Mouse (Mus musculus) intestine, postnatal 0 days (tissue): Measurements from ENCODE around the gene Hspe1. TPM values are rescaled to one million over a fixed set of nuclear protein-coding genes. Genes with fewer than 3 reads are reported as not detected.

Experiments used
- ATAC-seq: fragments of 200-750 bp; cut with Nextera tagmentation; 2 replicates; pipeline ENCODE4 v1.8.0; 2017; ENCODE audit warnings: mild to moderate bottlenecking, moderate TSS enrichment, moderate library complexity
- H3K27ac ChIP-seq: fragments of 300-500 bp; sonication (generic); 2 replicates; pipeline ENCODE4 v1.5.1; 2014; ENCODE audit warnings: mild to moderate bottlenecking, low read depth, low read length, moderate library complexity
- H3K27me3 ChIP-seq: fragments of 300-500 bp; sonication (generic); replicated peaks from 2 replicates; pipeline ENCODE4 v1.6.1; 2014; ENCODE audit warnings: low read length, mixed read lengths; ENCODE audit not compliant: control insufficient read depth, insufficient read depth
- H3K36me3 ChIP-seq: fragments of 300-500 bp; sonication (generic); 2 replicates; pipeline ENCODE4 v1.6.1; 2014; ENCODE audit warnings: mild to moderate bottlenecking, moderate library complexity; ENCODE audit not compliant: control insufficient read depth, insufficient read depth
- H3K4me1 ChIP-seq: fragments of 300-500 bp; sonication (generic); replicated peaks from 2 replicates; pipeline ENCODE4 v1.6.1; 2014; ENCODE audit warnings: antibody characterized with exemption, low read length, mixed read lengths; ENCODE audit not compliant: control insufficient read depth, insufficient read depth
- H3K4me2 ChIP-seq: fragments of 300-500 bp; sonication (generic); replicated peaks from 2 replicates; pipeline ENCODE4 v1.6.1; 2014; ENCODE audit warnings: low read depth, mild to moderate bottlenecking, moderate library complexity
- H3K4me3 ChIP-seq: fragments of 300-500 bp; sonication (generic); 2 replicates; pipeline ENCODE4 v1.5.1; 2014; ENCODE audit warnings: low read depth, low read length
- H3K9ac ChIP-seq: fragments of 300-500 bp; sonication (generic); 2 replicates; pipeline ENCODE4 v1.6.1; 2014; ENCODE audit warnings: mild to moderate bottlenecking, low read depth, low read length
- H3K9me3 ChIP-seq: fragments of 300-500 bp; sonication (generic); 2 replicates; pipeline ENCODE4 v1.6.1; 2016; ENCODE audit warnings: mixed run types; ENCODE audit not compliant: control insufficient read depth
- CTCF ChIP-seq: sonication (generic); IDR thresholded peaks from 2 replicates; pipeline ENCODE4 v1.5.1; 2016; ENCODE audit warnings: low read depth, mild to moderate bottlenecking, control low read depth, antibody characterized with exemption, moderate library complexity
- WGBS: fragments of 180-500 bp; shearing (Covaris S2); extraction: QIAGEN DNeasy Blood & Tissue Kit; methylation state at CpG from one replicate; pipeline ENCODE4 v1.1.7; 2014; 5-methylcytosine and 5-hydroxymethylcytosine counted together
- polyA plus RNA-seq: library from polyadenylated mRNA; unstranded; fragments of >200 nt; fragmentation: Nextera tagmentation; extraction: Ambion mirVana; gene quantifications from 2 replicates; pipeline ENCODE4 v1.2.1, GENCODE M21; 2015

The Hspe1 gene
- polyA plus RNA-seq, 1 experiment from 2014 or later: 395 TPM

DNA sequence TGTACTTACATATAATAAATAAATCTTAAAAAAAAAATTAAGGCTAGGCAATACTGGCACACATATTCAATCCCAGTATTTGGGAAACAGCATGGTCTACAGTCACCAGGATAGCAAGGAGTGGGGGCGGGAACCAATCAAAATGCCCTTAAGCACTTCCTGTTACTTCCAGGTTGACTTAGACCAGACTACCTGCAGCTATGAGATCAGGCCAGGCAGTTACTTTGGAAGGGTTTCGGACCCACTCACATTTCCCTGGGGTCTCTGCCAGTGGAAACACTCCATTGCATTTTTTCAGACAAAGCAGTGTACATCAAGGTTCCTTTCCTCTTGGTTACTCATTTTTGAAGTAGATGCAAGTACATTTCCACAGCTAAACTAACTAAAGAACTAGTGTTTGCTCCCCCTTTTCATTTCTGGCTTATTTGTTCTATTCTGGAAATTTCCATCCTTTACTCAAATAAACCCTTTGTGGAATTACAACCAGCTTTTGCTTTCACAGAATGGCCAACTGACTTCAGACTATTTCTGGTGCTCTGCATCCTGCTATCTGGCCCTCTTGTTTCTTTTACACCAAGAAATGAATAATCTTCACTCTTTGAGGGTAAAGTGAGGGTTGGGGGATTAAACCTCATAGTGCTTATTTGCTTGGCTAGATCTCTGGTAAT, 10.9 kb upstream of the Hspe1 start:
- TF ChIP-seq CTCF: no peak
- ATAC-seq: no peak
- Histone ChIP-seq H3K4me2 (no peak overlapping the region), H3K9me3 (no peaks in the 10 kb centered on the region), H3K4me1 (no peaks in the 10 kb centered on the region), H3K27me3 (no peaks in the 10 kb centered on the region), H3K36me3 (peaks cover 30% of the 10 kb centered on the region), H3K9ac (no peak overlapping the region), H3K4me3 (no peak overlapping the region), H3K27ac (no peak overlapping the region)
- 84% methylated on average over 2 of the region's 2 CpGs for WGBS

GRCm38 (mm10) chr1:55079677-55080076, 8.3 kb upstream of the Hspe1 start:
- WGBS: 92% methylated on average over 4 of the region's 4 CpGs
- H3K9me3 ChIP-seq: no peaks in the 10 kb centered on the region
- TF ChIP-seq CTCF: no peak
- H3K4me2 ChIP-seq: no peak overlapping the region
- no peak overlapping the region for H3K9ac ChIP-seq
- H3K4me3 ChIP-seq: no peak overlapping the region
- peaks cover 48% of the 10 kb centered on the region for H3K36me3 ChIP-seq
- no peaks in the 10 kb centered on the region for H3K27me3 ChIP-seq
- H3K27ac ChIP-seq: no peak overlapping the region
- no peaks in the 10 kb centered on the region; the same call in none of the 2 replicates for H3K4me1 ChIP-seq
- ATAC-seq: no peak

- H3K27me3 ChIP-seq: no peaks in the 10 kb centered on the region
- TF ChIP-seq CTCF: peak; percentile 54
- peaks cover 56% of the 10 kb centered on the region for H3K36me3 ChIP-seq
- no peaks in the 10 kb centered on the region for H3K9me3 ChIP-seq
- H3K4me2 ChIP-seq: no peak overlapping the region
- no peak overlapping the region for H3K4me3 ChIP-seq
- 63% methylated on average over 1 of the region's 1 CpGs for WGBS
- no peak for ATAC-seq
- H3K9ac ChIP-seq: no peak overlapping the region
- no peak overlapping the region for H3K27ac ChIP-seq
- peaks cover 2% of the 10 kb centered on the region for H3K4me1 ChIP-seq
Observed at GRCm38 (mm10) chr1:55082106-55082505, 5.8 kb upstream of the Hspe1 start.

- Histone ChIP-seq H3K36me3 (peaks cover 40% of the 10 kb centered on the region), H3K4me3 (peak overlapping the region; percentile 92), H3K27ac (no peak overlapping the region), H3K9ac (0 out of 2 replicates have a peak overlapping the region, but pooled peaks have one; percentile 11), H3K4me2 (peak overlapping the region; percentile 69), H3K4me1 (peaks cover 5% of the 10 kb centered on the region), H3K27me3 (no peaks in the 10 kb centered on the region), H3K9me3 (no peaks in the 10 kb centered on the region)
- TF ChIP-seq CTCF: 0 out of 2 replicates have a peak, but pooled peaks have one; percentile 30
- 29% methylated on average over 7 of the region's 7 CpGs for WGBS
- no peak for ATAC-seq
Observed at GRCm38 (mm10) chr1:55085781-55086366, 2.1 kb upstream of the Hspe1 start.

DNA sequence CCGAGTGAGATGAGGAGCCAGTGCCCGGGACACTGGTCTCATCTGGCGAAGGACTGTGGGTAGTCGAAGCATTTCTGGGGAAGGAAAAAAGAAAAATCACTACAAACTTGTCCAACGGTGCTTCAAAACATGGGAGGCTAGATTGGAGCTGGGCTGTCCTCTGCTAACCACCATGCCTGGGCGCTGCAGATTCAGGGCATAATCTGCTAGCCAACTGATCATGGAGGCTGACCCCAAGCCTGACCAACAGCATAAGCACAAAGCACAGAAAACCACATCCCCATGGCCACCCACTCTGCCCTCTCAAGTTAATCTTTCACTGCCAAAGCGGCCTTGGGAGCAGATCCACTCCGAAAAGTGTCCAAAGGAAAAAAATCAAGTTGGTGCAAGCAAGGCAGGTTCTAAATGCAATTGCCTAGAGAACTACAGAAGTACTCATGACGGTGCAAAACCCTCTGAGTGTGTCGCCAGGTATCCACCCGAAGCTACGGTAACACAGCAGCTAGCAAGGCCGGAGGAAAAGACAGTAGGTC, 998 bp upstream of the Hspe1 start:
- Histone ChIP-seq H3K4me1 (peaks cover 5% of the 10 kb centered on the region), H3K9ac (peak overlapping the region; percentile 92), H3K9me3 (no peaks in the 10 kb centered on the region), H3K27ac (peak overlapping the region; percentile 95), H3K36me3 (peaks cover 40% of the 10 kb centered on the region), H3K4me2 (peak overlapping the region; percentile 69), H3K27me3 (no peaks in the 10 kb centered on the region), H3K4me3 (peak overlapping the region; percentile 92)
- TF ChIP-seq CTCF: no peak
- ATAC-seq: no peak; the same call in 1 of the 2 replicates
- WGBS: under 1% methylated on average over 13 of the region's 13 CpGs

DNA sequence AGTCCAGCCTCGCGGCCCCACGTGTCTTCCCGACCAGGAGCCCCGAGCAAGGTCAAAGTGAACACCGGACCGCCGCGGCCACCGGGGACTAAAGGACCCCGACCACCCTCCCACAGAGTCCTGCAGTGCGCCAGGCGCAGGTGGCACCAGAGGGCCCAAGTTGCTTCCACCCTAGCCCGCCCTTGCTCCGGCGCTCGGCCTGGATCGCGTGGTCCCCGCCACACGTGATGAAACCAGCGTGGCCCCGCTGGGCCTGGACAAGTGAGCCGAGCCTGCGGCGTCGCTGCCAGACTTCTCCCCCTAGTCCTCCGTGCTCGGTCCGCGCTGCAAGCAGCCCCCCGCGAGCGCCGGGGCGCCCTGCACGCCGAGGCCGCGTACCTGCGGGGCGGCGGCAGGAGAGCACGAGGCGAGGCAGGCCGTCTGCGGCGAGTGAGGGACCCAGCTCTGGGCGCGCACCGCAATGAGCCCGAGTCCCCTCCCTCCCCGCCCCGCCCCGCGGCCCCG, 479 bp upstream of the Hspe1 start:
- Histone ChIP-seq H3K4me1 (peaks cover 5% of the 10 kb centered on the region), H3K36me3 (peaks cover 34% of the 10 kb centered on the region), H3K4me3 (peak overlapping the region; percentile 92), H3K9me3 (no peaks in the 10 kb centered on the region), H3K4me2 (peak overlapping the region; percentile 69), H3K9ac (peak overlapping the region; percentile 92), H3K27ac (peak overlapping the region; percentile 95), H3K27me3 (no peaks in the 10 kb centered on the region)
- peak; percentile 18 for TF ChIP-seq CTCF
- ATAC-seq: peak; percentile 41
- WGBS: under 1% methylated on average over 52 of the region's 57 CpGs
